Mouse (Mus musculus): Measurements from ENCODE around the gene Pde4d. TPM values are rescaled to one million over a fixed set of nuclear protein-coding genes. Genes with fewer than 3 reads are reported as not detected.

The Pde4d gene
- total RNA-seq, 2 experiments from 2014 or later, result 38.1 to 40.2 TPM

DNA sequence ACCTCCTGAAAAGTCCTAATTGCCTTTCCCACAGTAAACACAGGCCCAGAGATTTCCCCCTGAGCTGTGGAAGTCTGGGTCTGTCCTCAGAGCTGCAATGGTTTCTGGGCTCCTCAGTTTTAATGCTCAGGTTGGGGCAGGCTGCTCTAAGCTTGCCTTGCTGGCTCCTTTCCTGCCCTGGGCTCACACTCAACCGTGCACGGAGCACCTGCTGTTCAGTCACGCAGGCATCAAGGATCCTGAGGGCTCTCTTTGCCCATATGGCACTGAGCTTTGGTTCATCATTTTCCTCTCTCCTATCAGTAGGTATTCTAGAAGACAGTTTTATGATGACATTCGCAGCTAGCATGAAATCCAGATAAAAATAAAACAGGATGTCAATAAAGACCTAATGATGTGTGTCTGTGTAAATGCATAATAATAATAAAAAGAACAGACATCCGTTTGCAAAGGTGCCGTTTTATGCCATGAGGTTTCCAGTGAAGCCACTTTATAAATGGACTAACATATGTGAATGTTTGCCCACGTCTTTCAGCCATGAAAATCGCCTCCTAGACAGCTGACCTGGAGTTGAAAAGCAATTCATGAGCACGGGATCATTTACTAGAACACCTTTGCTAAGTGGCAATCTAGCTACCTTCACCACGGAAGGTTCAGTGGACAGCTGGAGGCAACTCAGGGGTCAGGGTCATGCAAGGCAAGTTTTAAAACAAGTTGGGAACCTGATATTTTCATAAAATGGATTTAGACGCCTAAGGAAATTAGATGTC, 726.3 kb downstream of the Pde4d start:
- no peak for DNase-seq

DNA sequence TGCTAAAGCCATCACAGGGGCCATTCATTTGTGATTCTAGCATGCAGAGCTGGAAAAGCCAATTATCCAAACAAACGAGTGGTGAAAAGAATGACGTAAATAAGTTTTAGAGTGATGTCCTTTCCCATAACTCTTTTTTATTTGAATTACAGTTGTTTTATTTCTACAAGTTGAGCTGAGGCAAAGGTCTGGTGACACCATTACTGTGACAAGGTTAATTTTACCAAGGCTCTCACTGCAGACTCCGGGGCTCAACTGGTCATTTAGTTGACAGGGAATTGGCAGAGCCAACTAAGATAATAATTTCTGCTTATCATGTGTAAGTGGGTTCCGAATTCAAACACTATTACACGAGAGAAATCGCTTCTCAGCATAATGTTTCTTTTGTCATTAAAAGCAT, 731.6 kb downstream of the Pde4d start:
- no peak for DNase-seq

DNA sequence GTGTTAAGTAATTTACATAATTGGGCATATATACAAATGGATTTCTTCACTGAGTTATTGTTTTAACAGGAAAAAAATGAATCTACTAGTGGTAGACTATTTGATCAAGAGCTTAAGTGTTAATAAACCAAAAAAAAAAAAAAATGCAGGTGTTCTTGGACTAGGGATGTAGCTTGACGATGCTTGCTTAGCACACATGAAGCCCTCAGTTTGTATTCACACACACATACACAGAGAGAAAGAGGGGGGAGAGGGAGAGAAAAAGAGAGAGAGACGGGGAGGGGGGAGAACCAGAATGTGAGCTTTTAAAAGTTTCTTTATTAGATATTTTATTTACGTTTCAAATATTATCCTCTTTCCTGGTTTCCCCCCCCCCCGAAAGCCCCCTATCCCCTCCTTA, 740.9 kb downstream of the Pde4d start:
- DNase-seq, result no peak

DNA sequence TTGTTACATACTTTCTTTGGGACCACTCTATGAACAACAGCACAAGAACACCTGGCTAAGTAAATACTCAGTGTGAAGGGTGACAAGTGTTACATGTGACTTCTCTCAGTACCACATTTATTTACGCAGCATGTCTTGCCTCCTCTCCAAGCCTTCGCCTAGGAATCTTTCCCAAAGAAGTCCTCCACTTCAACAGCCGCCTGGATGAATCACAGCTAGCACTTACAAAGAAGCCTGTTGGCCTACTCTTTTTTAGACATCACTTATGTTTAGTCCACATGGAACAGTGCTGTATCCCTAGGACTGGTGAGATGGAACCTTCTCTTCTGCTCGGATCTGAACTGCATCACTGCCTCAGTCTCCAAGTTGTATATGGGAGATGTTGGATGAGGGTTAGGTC, 741.4 kb downstream of the Pde4d start:
- DNase-seq, result no peak

DNA sequence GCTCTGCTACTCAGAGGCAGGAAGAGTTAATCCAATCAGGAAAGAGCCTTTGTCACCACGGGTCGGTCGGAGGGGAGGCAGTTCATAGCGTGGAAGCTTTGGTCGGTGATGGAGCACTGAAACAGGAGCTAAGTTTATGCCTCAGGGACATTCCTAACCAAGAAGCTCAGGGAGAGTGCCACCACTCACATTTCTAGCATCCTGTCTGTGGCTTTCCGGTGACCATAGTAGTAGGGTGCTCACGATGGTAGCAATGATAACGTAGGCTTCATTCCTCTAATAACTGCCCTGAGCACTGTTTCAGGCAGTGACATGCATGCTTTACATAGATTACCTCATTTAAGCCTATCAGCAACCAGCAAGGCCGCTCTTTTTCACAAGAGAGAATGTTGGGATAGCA, 755.8 kb downstream of the Pde4d start:
- no peak for DNase-seq

DNA sequence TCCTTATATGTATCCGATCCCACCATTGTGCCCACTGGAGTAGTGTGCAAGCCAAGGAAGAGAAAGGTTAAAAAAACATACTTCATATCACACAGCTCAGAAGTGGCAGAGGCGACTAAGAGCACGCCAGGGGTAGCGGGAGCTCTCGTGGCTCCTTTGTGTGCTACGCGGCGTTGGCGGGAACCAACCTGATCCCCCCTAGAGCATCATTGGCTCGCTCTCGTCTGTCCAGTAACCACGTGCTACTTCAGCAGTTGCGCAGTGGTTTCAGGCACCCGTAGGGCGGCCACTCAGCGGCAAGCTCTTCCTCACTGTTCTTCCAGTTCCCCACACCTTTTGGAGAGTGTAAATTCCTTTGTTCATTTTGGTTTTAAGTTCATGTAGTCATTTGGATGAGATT, 758.9 kb downstream of the Pde4d start:
- no peak for DNase-seq

DNA sequence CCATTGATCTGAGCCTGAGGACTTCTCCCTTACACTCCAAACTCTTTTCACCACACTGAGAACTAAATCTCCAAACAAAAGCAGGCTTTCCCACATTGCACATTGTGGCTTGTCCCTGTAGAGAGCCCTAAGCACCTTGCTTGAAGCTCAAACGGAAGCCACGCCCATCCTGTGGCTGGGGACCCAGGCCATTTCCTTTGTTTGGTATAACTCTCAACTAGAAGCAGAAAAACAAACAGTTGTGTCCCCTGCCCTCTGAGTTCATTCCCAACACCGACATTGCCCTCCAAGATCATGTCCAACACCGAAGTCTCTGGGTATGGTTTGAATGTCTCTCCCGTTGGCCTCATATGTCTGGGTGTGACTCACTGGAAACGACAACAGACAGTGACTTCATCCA, 759.7 kb downstream of the Pde4d start:
- DNase-seq, result no peak

DNA sequence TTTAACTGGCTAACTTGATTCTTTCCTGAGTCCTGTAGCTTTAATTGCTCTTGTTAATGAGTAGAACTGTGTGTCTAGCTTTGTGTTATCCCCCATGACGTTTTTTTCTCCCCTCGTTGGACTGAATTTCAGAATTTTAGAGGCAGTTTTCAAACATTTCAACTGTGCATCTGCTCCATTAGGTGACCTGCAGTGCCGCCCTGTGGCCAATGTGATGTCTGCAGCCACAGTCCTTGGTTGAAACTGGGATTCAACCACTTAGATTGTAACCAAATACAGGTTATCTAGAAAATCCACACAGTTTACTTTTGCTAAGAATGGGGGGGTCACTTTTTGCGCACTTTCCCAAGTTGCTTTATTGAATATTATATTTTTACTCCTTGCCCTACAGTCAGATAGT, 760.7 kb downstream of the Pde4d start:
- DNase-seq, result peak; percentile 70 to 81

DNA sequence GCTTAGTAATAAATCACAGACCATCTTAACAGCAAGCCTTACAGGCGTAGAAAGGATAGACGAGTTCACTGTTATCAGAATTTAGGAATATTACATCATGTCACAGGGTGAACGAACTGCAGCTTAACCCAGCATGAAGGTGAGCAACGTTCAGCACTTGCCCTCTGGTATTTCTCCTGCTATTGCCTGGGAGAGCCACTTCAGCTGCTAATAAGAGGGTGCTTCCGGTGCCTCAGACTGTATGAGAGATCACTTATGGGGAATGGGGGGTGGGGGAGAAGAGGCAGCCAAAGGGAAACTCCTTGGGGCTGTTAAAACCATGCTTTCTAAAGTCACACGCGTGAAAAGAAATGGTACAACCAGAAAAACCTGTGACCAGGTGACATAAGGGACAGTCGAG, 761.7 kb downstream of the Pde4d start:
- no peak for DNase-seq

DNA sequence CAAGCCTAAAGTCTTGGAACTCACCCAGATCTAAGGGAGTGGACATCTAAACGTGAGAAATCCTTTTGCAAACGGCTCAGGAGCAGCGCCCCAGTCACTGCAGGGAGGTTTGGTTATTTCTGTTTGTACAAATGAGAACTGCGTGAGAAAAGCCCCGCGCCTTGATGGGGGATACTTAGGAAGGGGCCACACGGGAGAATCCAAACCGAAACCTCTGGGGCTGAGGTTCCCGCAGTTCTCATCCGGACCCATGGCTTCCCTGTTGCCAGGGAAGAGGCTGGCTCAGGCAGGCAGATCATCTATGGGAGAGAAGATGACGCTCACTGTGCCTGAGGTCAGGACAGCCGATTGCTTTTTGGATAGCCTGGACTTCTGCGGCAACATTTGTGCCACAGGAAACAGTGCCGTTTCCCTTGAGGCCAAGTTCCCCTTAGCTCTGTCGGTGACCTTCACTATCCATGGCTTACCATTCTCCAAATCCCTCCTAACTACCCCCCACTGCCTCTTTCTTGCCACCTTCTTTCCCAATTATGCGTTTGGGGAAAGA, 762.3 kb downstream of the Pde4d start:
- no peak for DNase-seq

DNA sequence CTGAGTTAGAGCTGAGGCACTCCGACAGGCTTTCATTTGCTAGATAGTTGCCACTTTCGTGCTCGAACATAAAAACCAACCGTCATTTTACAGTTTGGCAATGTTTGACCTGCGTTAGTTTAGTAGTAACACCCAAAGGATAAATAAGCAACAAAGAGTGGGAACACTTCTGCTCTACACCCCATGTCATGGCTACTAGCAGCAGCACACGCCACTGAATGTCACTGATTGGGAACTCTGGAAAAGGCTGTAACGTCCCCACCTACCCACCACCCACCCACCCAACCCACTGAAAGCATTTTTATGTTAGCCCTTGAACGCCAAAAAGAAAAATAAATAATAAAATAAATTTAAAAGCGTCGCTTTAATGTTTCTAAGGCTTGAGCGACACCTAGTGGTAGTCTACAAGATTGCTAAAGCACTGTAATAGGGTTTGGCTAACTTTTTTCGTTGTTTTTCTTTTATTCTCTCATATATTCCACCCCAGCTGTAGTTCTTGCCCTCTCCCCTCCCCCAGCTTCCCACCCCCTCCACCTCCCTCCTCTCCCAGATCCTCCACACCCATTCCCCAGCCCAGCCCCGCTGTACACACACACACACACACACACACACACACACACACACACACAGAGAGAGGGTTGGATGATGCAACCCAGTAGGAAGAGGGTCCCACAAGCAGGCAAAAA, 763.2 kb downstream of the Pde4d start:
- peak in 1 of 2 experiments; percentile 30 for DNase-seq

DNA sequence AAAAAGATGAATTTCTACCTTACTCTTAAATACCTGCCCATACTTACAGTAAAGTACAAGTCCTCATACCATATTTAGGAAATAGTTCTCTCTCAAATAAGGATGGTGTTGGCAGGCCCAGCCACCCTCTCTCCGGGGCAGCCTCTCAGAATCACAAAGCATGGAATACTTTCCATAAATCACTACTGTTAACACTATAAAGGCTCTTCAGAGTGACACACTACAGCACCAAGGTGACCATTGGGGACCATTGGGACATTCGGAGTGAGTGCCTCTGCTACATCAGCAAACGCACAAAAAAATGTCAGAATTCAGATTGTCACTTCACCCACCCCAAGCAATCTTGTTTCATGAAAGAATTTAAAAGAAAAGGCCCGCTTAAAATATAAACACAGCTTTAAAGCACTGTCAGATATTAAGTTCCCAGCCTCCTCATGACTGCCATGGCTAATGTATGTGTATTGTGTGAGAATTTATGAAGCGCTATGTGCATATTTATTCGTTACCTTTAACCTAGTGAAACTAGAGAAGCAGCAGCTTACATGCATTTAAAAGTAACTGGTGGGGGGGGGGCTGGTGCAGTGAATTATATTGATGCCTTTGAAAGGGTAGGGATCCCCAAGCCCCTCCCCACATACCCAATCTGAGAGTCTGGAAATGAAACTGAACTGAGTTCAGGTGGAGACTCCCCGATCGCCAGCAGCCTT, 769.4 kb downstream of the Pde4d start:
- DNase-seq, result no peak

DNA sequence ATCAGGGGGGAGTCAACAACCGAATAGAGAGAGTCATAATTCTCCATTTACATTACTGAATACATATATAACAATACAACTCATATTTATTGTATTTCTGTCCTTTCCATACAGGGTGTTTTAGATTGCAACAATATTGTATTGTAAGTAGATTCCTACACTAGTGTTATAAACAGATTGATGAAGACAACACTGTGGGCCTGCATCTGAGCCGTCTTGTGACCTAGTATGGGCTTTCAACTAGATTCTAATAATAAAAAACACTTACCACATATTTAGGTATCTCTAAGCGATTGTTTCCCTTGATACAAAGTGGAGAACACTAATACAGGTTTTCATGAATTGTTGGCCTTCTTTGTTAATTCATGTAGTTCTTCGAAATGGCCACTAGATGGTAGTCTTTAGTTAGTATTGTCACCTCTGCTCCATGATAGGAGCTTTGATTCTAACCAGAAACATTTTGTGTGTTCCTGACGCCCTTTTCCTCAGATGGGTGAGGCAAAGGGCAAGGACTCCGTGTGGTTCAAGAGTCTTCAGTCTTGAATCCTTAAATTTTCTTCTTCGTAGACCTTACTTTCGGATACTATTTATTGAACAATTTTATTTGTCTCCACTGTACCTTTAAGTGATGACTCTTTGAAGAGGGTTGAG, 779.3 kb downstream of the Pde4d start:
- no peak for DNase-seq

DNA sequence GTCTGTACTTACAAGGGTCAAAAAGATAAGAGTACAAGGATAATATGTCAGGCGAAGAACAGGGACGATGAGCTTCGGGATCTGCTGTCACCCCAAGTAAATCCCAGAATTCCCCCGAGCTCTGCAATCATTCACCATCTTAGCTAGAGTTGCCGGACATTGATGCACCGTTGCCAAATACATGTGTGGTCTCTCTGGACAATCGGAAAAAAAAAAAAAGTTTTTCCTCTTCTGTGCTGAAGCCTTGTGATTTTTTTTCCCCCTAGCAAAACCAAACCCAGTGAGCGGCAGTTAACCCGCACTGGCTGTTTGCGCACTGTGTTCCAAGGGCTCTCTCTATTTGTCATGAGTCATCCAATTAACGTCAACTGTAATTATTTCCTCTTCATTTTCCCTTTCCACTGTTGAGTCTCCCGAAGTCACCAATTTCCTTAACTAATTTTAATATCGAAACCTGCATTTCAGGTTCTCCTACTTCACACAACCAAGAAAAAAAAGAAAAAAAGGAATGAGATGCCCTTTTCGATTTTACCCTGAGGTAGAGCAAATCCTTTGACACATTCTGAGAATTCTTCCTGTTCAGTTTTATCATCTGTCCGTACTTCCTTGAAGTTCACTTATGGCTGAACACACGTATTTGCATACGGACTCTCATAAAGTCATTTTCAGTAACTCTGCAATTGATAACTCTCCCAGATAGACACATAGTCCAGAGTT, 780.0 kb downstream of the Pde4d start:
- DNase-seq, result peak in 1 of 2 experiments; percentile 8

DNA sequence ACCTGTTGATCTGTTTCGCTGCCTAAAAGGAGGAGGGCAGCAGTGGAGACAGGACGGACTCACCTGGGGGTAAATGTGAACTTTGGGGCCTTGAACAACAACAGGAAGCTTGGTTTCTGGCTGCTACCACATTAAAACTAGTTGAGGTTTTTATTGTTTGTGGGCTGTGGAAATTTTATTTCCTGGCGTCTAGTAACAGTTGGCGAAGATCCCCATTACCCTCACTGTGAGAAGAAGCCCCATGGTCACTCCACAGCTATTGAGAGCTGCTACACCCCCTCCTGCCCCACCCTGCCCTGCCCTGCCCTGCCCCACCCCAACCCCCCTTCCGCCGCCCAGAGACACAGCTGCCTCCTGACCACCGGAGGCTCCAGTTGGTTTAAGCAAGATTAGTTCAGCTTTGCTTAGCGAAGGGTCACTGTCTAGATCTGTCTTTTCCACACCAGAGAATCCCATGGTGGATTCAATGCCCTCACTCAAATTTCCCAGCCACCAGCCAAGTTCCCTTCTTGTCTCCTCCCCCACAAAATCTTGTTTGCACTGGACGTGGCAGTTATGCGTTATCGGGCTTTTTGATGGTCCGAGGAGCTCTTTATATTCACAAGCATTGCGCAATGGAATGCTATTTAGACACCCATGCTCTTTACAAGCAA, 780.7 kb downstream of the Pde4d start:
- DNase-seq, result no peak

DNA sequence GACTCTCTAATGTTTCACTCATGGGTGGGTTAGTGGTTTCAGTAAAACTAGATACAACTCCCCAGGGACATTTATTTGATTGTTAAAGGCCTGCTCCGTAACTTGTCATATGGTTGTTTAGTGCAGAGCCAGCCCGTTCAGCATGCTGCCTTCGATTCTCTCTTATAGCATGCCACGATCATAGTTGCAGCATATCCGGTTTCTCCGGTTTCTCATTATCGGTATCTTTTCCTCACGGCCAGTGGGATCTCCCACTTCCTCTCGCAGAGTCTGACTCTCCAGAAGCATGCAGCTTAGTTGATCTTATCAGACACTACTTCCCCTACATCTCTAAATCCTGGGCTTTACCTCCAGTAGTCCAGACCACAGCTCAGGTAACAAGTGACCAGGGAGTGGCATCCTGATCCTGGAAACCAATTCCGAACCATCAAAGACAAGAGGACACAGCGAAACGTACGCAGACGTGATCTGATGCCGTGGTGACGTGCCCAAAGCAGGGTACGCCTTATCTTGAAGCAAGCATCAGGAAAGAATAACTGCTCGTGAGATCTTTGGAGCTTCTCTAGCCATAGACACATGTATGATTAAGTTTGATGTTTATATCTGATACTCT, 782.2 kb downstream of the Pde4d start:
- DNase-seq, result no peak

DNA sequence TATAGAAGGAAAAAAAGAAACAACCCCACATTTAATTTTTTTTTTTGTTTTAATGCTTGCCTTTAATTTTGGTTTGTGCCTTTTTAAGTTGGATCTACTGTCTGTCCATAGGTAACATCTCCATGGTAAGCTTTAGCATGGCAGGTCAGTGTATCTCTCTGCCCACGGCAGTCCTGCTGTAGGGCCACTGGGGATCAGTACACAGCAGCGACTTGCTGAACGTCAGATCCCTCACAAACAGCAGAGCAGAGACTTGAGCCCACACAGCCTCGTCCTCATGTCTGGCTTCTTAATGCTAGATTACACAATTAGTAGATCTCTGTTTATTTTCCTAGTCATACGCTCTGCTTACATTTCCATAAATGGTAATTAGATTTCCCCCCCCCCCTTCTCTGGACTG, 782.8 kb downstream of the Pde4d start:
- no peak for DNase-seq

DNA sequence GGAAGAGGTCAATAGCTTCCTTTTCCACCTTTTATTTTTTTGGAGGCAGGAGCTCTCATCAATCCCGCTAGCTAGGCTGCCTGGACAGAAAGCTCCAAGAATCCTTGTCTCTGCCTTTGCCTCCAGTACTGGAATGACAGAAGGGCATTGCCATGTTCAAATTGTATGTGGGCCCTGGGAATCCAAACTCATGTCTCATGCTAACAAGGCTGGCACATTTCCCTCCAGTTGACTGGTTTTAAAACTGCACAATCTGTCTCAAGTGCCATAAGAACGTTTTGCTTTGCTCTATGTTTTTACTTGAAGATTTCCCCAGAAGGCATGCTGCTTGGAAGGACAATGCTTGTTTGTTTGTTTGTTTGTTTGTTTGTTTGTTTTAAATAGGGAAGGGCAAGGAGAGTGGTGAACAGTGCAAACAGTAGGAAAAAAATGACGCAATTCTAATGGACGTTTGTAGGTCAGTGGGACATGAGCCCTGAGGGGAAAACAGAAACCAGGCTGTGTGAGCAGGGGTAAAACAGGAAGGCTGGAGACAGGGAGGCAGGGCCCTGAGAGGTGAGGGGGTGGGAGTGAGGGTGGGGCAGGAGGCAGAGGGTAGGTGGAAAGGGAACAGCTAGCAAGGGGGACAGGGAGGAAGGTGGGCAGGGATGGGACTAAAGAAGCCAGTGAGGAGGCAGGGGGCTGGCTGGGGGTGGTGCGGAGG, 784.3 kb downstream of the Pde4d start:
- DNase-seq, result no peak

DNA sequence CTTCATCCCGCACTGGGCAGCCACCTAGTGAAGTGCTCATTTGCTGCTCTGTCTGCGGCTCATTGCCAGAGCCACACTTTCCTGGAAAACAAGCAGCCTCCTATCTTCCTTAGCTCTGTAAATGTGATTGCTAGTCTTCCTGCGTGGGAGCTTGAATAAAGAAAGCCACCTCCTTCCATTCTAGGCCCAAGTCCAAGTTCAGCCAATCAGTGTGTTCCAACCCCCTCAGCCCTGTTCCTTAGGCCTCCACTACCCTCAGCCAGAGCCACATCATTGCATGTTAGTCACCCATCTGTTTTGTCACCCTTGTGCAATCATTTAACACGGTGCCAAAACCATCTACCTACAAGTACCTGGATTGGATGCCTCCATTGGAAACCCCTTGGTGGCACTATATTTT, 786.3 kb downstream of the Pde4d start:
- DNase-seq, result no peak

DNA sequence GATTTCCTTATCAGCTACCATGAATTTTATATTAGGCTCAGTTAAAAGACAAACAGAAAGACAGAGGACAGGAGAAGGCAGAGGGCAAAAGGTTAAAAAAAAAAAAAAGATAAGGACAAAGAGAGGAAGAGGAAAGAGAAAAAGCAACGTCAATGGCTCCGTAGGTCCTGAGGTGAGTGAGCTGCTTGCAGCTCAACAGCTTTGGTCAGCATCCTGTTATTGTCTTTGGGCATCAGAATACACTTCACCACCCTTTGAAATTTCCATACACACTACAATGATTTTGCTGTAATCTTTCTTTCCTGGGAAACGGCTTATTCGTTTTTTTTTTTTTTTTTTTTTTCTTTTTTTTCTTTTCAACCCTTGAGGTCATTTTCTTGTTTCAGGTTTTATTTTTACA, 788.9 kb downstream of the Pde4d start:
- DNase-seq, result no peak

All from adrenal gland, postnatal 36 days (tissue).